Mouse (Mus musculus) ES-E14 (cell line): ENCODE data around the gene Ank3. TPM values are rescaled to one million over a fixed set of nuclear protein-coding genes. Genes with fewer than 3 reads are reported as not detected.

Experiments used
- DNase-seq: peaks from one replicate; pipeline ENCODE4 v3.0.0-alpha.2; 2013; ENCODE audit warnings: low read depth, low spot score
- H3K27ac ChIP-seq: 2 replicates; pipeline ENCODE4 v1.5.1; 2012; ENCODE audit warnings: low read depth, mild to moderate bottlenecking, low read length, moderate library complexity, mixed read lengths; ENCODE audit not compliant: poor library complexity, insufficient read depth, severe bottlenecking
- H3K36me3 ChIP-seq: 2 replicates; pipeline ENCODE4 v1.6.1; 2012; ENCODE audit warnings: mild to moderate bottlenecking, low read length, moderate library complexity, mixed read lengths; ENCODE audit not compliant: control insufficient read depth, poor library complexity, insufficient read depth, severe bottlenecking
- H3K4me1 ChIP-seq, 2 experiments: fragments of 150-350 bp in 1 of 2; sonication (generic) in 1 of 2; 2 replicates each; pipeline ENCODE4 v1.6.1; 2012; ENCODE audit warnings: low read length in 2 of 2, mild to moderate bottlenecking in 1 of 2, mixed read lengths in 1 of 2; ENCODE audit not compliant: control insufficient read depth in 2 of 2, insufficient read depth in 2 of 2, poor library complexity in 1 of 2
- H3K4me3 ChIP-seq, 2 experiments: fragments of 150-350 bp in 1 of 2; sonication (generic) in 1 of 2; 2 replicates each; pipeline ENCODE4 v1.5.1; 2012; ENCODE audit warnings: low read length in 2 of 2, low read depth in 1 of 2, mild to moderate bottlenecking in 1 of 2, mixed read lengths in 1 of 2; ENCODE audit not compliant: insufficient read depth in 1 of 2, poor library complexity in 1 of 2, severe bottlenecking in 1 of 2
- H3K9ac ChIP-seq: 2 replicates; pipeline ENCODE4 v1.6.1; 2012; ENCODE audit warnings: low read depth, mild to moderate bottlenecking, low read length, mixed read lengths; ENCODE audit not compliant: poor library complexity, insufficient read depth, severe bottlenecking
- H3K9me3 ChIP-seq: fragments of 150-350 bp; sonication (generic); 2 replicates; pipeline ENCODE4 v1.6.1; 2012; ENCODE audit warnings: low read depth, mild to moderate bottlenecking, low read length; ENCODE audit not compliant: control insufficient read depth, insufficient read depth
- CHD2 ChIP-seq: IDR thresholded peaks from 2 replicates; pipeline ENCODE4 v1.6.1; 2014; ENCODE audit warnings: mild to moderate bottlenecking, low read depth, low read length, inconsistent platforms
- HCFC1 ChIP-seq: IDR thresholded peaks from 2 replicates; pipeline ENCODE4 v1.6.1; 2012; ENCODE audit warnings: low read length, inconsistent platforms, borderline replicate concordance; ENCODE audit not compliant: insufficient read depth
- MAFK ChIP-seq: IDR thresholded peaks from 2 replicates; pipeline ENCODE4 v1.6.1; 2014; ENCODE audit warnings: mild to moderate bottlenecking, low read depth, low read length, inconsistent platforms; ENCODE audit not compliant: insufficient read depth
- ZC3H11A ChIP-seq: IDR thresholded peaks from 2 replicates; pipeline ENCODE4 v1.6.1; 2012; ENCODE audit warnings: low read depth, mild to moderate bottlenecking, inconsistent platforms, low read length, borderline replicate concordance
- ZNF384 ChIP-seq: IDR thresholded peaks from 2 replicates; pipeline ENCODE4 v1.6.1; 2012; ENCODE audit warnings: low read depth, low read length, inconsistent platforms
- in situ Hi-C, 2 experiments: fragments of 600-800 bp; cut with MboI; formaldehyde crosslinking; loops; one replicate each; pipeline ENCODE4 v1.15.1; 2025; ENCODE audit warnings: low sequenced_read_pairs in 2 of 2, inconsistent platforms in 1 of 2; ENCODE audit not compliant: unreplicated experiment in 2 of 2
- total RNA-seq: library from RNA; depleted of rRNA; stranded (reverse); fragments of 300-350 nt; gene quantifications from 2 replicates; pipeline ENCODE4 v1.2.3, GENCODE M21; 2012

Ank3 gene
- total RNA-seq, 1 experiment = 6.5 TPM

DNA sequence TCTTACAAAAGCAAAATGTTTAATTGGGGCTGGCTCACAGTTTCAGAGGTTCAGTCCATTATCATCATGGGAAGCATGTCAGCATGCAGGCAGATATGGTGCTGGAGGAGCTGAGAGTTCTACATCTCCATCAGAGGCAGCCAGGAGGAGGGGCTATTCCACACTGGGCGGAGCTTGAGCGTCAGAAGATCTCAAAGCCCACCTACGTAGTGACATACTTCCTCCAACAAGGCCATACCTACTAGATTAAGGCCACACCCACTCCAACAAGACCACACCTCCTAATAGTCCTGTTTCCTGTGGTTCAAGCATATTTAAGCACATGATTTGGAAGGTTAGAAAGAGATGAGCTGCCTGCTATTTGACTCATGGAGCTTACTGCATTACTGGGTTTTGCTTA lies 25.5 kb downstream of the Ank3 start:
- Histone ChIP-seq H3K9me3 (no peaks in the 10 kb centered on the region), H3K4me1 (no peaks in the 10 kb centered on the region), H3K36me3 (no peaks in the 10 kb centered on the region), H3K9ac (no peak overlapping the region), H3K4me3 (no peak overlapping the region), H3K27ac (no peak overlapping the region)
- TF ChIP-seq HCFC1 (no peak), MAFK (no peak), ZC3H11A (no peak), ZNF384 (no peak), CHD2 (no peak)
- no peak for DNase-seq
- in situ Hi-C loops = no loop called here

GRCm38 (mm10) chr10:69430138-69430537 lies 31.6 kb downstream of the Ank3 start:
- no peak overlapping the region for H3K4me3 ChIP-seq
- in situ Hi-C loops = no loop called here
- no peak overlapping the region for H3K9ac ChIP-seq
- H3K9me3 ChIP-seq = no peaks in the 10 kb centered on the region
- no peaks in the 10 kb centered on the region for H3K4me1 ChIP-seq
- no peak for TF ChIP-seq ZC3H11A
- TF ChIP-seq HCFC1 = no peak
- TF ChIP-seq MAFK = no peak
- H3K27ac ChIP-seq = no peak overlapping the region
- H3K36me3 ChIP-seq = no peaks in the 10 kb centered on the region
- DNase-seq = no peak

DNA sequence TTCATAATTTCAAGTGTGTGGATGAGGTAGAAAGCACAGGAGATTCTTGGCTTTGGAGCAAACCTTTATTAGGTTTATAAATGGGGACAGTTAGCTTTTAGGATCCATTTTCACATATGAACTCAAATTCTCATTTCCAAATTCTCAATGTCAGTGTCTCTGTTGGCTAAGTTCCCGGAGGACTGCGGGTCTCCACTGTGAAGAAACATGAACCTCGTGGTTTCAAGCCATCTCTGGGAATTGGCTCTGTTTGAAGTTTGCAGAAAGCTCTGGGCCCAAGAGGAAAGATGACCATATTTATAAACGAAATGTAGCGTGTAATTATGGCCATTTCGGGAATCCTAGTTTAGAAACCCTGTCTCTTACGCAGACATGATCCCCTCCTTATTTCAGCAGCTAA lies 32.5 kb downstream of the Ank3 start:
- in situ Hi-C loops = no loop called here
- Histone ChIP-seq H3K9me3 (no peaks in the 10 kb centered on the region), H3K27ac (no peak overlapping the region), H3K9ac (no peak overlapping the region), H3K4me3 (no peak overlapping the region), H3K4me1 (no peaks in the 10 kb centered on the region), H3K36me3 (no peaks in the 10 kb centered on the region)
- DNase-seq = no peak
- TF ChIP-seq ZC3H11A (no peak), ZNF384 (no peak), HCFC1 (no peak), MAFK (no peak), CHD2 (no peak)

- Histone ChIP-seq H3K36me3 (no peaks in the 10 kb centered on the region), H3K9me3 (no peaks in the 10 kb centered on the region), H3K27ac (no peak overlapping the region), H3K4me3 (no peak overlapping the region), H3K9ac (no peak overlapping the region), H3K4me1 (no peaks in the 10 kb centered on the region)
- no peak for TF ChIP-seq CHD2
- TF ChIP-seq HCFC1 = no peak
- TF ChIP-seq MAFK = no peak
- no peak for TF ChIP-seq ZC3H11A
- TF ChIP-seq ZNF384 = no peak
- DNase-seq = no peak
- in situ Hi-C loops = no loop called here
Observed at GRCm38 (mm10) chr10:69435213-69435612, 36.6 kb downstream of the Ank3 start.

DNA sequence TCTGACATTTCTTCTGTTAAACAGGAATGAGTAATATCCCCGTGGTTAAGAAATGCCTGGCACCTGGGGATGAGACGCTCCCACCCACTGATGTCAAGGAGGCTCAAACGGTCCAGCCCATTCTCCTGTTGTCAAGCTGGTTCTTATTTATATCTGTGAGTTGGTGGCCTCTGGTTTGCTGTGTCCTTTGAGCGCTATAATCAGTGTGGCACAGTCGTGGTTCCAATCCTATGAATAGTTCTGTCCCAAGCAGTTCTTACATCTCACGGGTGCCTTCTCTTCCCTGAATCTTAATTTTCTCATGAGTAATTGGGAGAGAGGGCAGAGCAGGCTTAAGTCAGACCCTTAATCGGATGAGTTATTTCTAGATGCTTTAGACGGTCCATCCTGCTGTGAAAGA lies 40.9 kb downstream of the Ank3 start:
- Histone ChIP-seq H3K9me3 (no peaks in the 10 kb centered on the region), H3K4me3 (no peak overlapping the region), H3K9ac (no peak overlapping the region), H3K4me1 (no peaks in the 10 kb centered on the region), H3K27ac (no peak overlapping the region), H3K36me3 (no peaks in the 10 kb centered on the region)
- TF ChIP-seq MAFK (no peak), HCFC1 (no peak), CHD2 (no peak), ZC3H11A (no peak), ZNF384 (no peak)
- no peak for DNase-seq
- in situ Hi-C loops = no loop called here
